Comparison of ENCODE assay signal across 2 mouse cellular contexts in genomic region chr7:31028609-31029008, GRCm38 (mm10).
TF ChIP-seq lines count a peak whose summit lies in the region.

No protein-coding gene starts in this region.

TF ChIP-seq in CH12.LX, 34 proteins besides CTCF, POLR2A, EP300 and RAD21:
- no peak for TF ChIP-seq SIN3A (IDR thresholded peaks at IDR 0.05; ENCODE audit: low read length)
- no peak for TF ChIP-seq UBTF (IDR thresholded peaks at IDR 0.05; ENCODE audit: low read depth, low read length)
- no peak for TF ChIP-seq USF1 (IDR thresholded peaks at IDR 0.05; ENCODE audit: low read depth, low read length)
- TF ChIP-seq RCOR1 (conservative IDR thresholded peaks at IDR 0.05; ENCODE audit: low read depth, low read length) = no peak
- TF ChIP-seq JUN (IDR thresholded peaks at IDR 0.05; ENCODE audit: insufficient read depth, low read depth, low read length) = no peak
- no peak for TF ChIP-seq SMC3 (IDR thresholded peaks at IDR 0.05; ENCODE audit: low read depth, low read length)
- no peak for TF ChIP-seq MYC (IDR thresholded peaks at IDR 0.05; ENCODE audit: low read depth, low read length)
- TF ChIP-seq IRF4 (IDR thresholded peaks at IDR 0.05; ENCODE audit: low read depth, low read length) = no peak
- TF ChIP-seq TCF12 (IDR thresholded peaks at IDR 0.05; ENCODE audit: low read depth, low read length) = no peak

TF ChIP-seq in MEL, 35 proteins besides CTCF, POLR2A, EP300 and RAD21:
- TF ChIP-seq RCOR1 (IDR thresholded peaks at IDR 0.05; ENCODE audit: low read depth, low read length) (no peak), ETS1 (IDR thresholded peaks at IDR 0.05; ENCODE audit: low read depth, low read length) (no peak), GABPA (IDR thresholded peaks at IDR 0.05; ENCODE audit: low read depth, low read length) (no peak), HCFC1 (IDR thresholded peaks at IDR 0.05; ENCODE audit: low read depth, low read length) (no peak), ZKSCAN1 (IDR thresholded peaks at IDR 0.05; ENCODE audit: low read depth, low read length) (no peak), TAL1 (IDR thresholded peaks at IDR 0.05; ENCODE audit: low read length) (no peak), MAFK (IDR thresholded peaks at IDR 0.05; ENCODE audit: borderline replicate concordance, low read depth, low read length) (no peak), NELFE (IDR thresholded peaks at IDR 0.05; ENCODE audit: low read depth, low read length) (no peak), GATA1 (IDR thresholded peaks at IDR 0.05; ENCODE audit: low read depth, low read length) (no peak), SIN3A (IDR thresholded peaks at IDR 0.05; ENCODE audit: low read length) (no peak), JUND (IDR thresholded peaks at IDR 0.05; ENCODE audit: low read depth, low read length) (no peak), POLR2AphosphoS2 (IDR thresholded peaks at IDR 0.05; ENCODE audit: low read length) (no peak), USF2 (IDR thresholded peaks at IDR 0.05; ENCODE audit: borderline replicate concordance in 1 of 2, insufficient read depth in 1 of 2, low read depth in 1 of 2, low read length in 2 of 2) (no peak), ZNF384 (IDR thresholded peaks at IDR 0.05; ENCODE audit: low read depth, low read length) (no peak), ELF1 (IDR thresholded peaks at IDR 0.05; ENCODE audit: low read depth, low read length) (no peak), MYB (IDR thresholded peaks at IDR 0.05; ENCODE audit: low read depth, low read length) (no peak), BHLHE40 (IDR thresholded peaks at IDR 0.05; ENCODE audit: borderline replicate concordance, low read depth, low read length) (no peak), E2F4 (IDR thresholded peaks at IDR 0.05; ENCODE audit: borderline replicate concordance, low read depth, low read length) (no peak)
